Mouse (Mus musculus) midbrain, embryonic 14.5 days (tissue): ENCODE data around the gene Tmco5. TPM values are rescaled to one million over a fixed set of nuclear protein-coding genes. Genes with fewer than 3 reads are reported as not detected.

ENCODE experiments used
- ATAC-seq: fragments of 200-750 bp; cut with Nextera tagmentation; 2 replicates; pipeline ENCODE4 v1.8.0; 2017; ENCODE audit warnings: moderate number of reproducible peaks, moderate library complexity; ENCODE audit not compliant: low FRiP score, low TSS enrichment
- DNase-seq: peaks from one replicate; pipeline ENCODE4 v3.0.0-alpha.2; 2015
- H3K27ac ChIP-seq: fragments of 300-500 bp; sonication (generic); replicated peaks from 2 replicates; pipeline ENCODE4 v1.5.1; 2014; ENCODE audit warnings: mild to moderate bottlenecking, low read depth, low read length, moderate library complexity
- H3K27me3 ChIP-seq: fragments of 300-500 bp; sonication (generic); 2 replicates; pipeline ENCODE4 v1.6.1; 2014; ENCODE audit warnings: low read length, control low read depth, mixed read lengths; ENCODE audit not compliant: control insufficient read depth, insufficient read depth
- H3K36me3 ChIP-seq: fragments of 300-500 bp; sonication (generic); 2 replicates; pipeline ENCODE4 v1.6.1; 2014; ENCODE audit warnings: low read length, control low read depth; ENCODE audit not compliant: control insufficient read depth, insufficient read depth
- H3K4me1 ChIP-seq: fragments of 300-500 bp; sonication (generic); 2 replicates; pipeline ENCODE4 v1.6.1; 2014; ENCODE audit warnings: mild to moderate bottlenecking, antibody characterized with exemption, low read length, control low read depth; ENCODE audit not compliant: control insufficient read depth, insufficient read depth
- H3K4me2 ChIP-seq: fragments of 300-500 bp; sonication (generic); 2 replicates; pipeline ENCODE4 v1.6.1; 2014; ENCODE audit warnings: mild to moderate bottlenecking, low read length, moderate library complexity
- H3K4me3 ChIP-seq: fragments of 300-500 bp; sonication (generic); replicated peaks from 2 replicates; pipeline ENCODE4 v1.5.1; 2014; ENCODE audit warnings: low read depth, low read length
- H3K9ac ChIP-seq: fragments of 300-500 bp; sonication (generic); replicated peaks from 2 replicates; pipeline ENCODE4 v1.6.1; 2014; ENCODE audit warnings: mild to moderate bottlenecking, low read length, moderate library complexity
- H3K9me3 ChIP-seq: fragments of 300-500 bp; sonication (generic); 2 replicates; pipeline ENCODE4 v1.6.1; 2016; ENCODE audit warnings: low read length, control low read depth, mixed read lengths; ENCODE audit not compliant: control insufficient read depth
- WGBS: fragments of 180-500 bp; shearing (Covaris S2); extraction: QIAGEN DNeasy Blood & Tissue Kit; methylation state at CpG from one replicate; pipeline ENCODE4 v1.1.7; 2014; 5-methylcytosine and 5-hydroxymethylcytosine counted together
- polyA plus RNA-seq: library from polyadenylated mRNA; unstranded; fragments of >200 nt; fragmentation: Nextera tagmentation; extraction: Ambion mirVana; gene quantifications from 2 replicates; pipeline ENCODE4 v1.2.1, GENCODE M21; 2014

The Tmco5 gene
- polyA plus RNA-seq, 1 experiment from 2014 or later: not detected

- Histone ChIP-seq H3K9me3 (no peaks in the 10 kb centered on the region), H3K9ac (no peak overlapping the region), H3K27me3 (no peaks in the 10 kb centered on the region), H3K27ac (no peak overlapping the region), H3K4me1 (no peaks in the 10 kb centered on the region), H3K4me2 (no peak overlapping the region), H3K36me3 (no peaks in the 10 kb centered on the region), H3K4me3 (no peak overlapping the region)
- WGBS: 89% methylated on average over 20 of the region's 20 CpGs
- DNase-seq (no peak), ATAC-seq (no peak)
Observed at GRCm38 (mm10) chr2:116913677-116914405, 35.4 kb downstream of the Tmco5 start.

DNA sequence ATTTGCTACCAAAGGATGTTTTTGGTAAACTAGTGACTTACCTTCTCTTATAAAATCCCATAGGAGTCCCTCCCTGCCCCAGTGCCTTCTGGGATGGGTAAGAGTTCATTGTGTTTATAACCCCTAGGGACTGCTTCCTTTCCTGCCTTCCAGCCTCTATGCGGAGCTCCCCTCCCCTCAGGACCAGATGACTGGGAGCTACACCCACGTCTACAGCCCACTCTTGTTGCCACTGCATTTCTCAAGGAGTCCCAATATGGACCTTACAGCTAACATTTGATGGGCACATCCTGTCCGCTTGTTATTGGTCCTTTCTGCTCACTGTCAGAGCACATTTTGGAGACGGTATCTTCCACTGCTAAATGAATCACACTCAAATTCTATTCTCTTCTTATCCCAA is 36.1 kb downstream of the Tmco5 start:
- Histone ChIP-seq H3K4me1 (no peaks in the 10 kb centered on the region), H3K36me3 (no peaks in the 10 kb centered on the region), H3K9me3 (no peaks in the 10 kb centered on the region), H3K9ac (no peak overlapping the region), H3K27me3 (no peaks in the 10 kb centered on the region), H3K4me2 (no peak overlapping the region), H3K4me3 (no peak overlapping the region), H3K27ac (no peak overlapping the region)
- DNase-seq: no peak
- 78% methylated on average over 4 of the region's 4 CpGs for WGBS
- no peak for ATAC-seq

GRCm38 (mm10) chr2:116918598-116918997 is 40.1 kb downstream of the Tmco5 start:
- 75% methylated on average over 3 of the region's 3 CpGs for WGBS
- ATAC-seq: no peak

GRCm38 (mm10) chr2:116922580-116923500 is 44.3 kb downstream of the Tmco5 start:
- no peak overlapping the region for H3K27ac ChIP-seq
- no peak for ATAC-seq
- no peak for DNase-seq
- H3K4me3 ChIP-seq: no peak overlapping the region
- H3K27me3 ChIP-seq: no peaks in the 10 kb centered on the region
- H3K9me3 ChIP-seq: no peaks in the 10 kb centered on the region
- H3K9ac ChIP-seq: no peak overlapping the region
- H3K4me1 ChIP-seq: no peaks in the 10 kb centered on the region
- 91% methylated on average over 9 of the region's 9 CpGs for WGBS
- H3K4me2 ChIP-seq: no peak overlapping the region
- no peaks in the 10 kb centered on the region for H3K36me3 ChIP-seq

More at GRCm38 (mm10) chr2:116918598-116918997, 40.1 kb downstream of the Tmco5 start:
- no peak overlapping the region for H3K27ac ChIP-seq
- H3K27me3 ChIP-seq: no peaks in the 10 kb centered on the region
- no peak overlapping the region for H3K9ac ChIP-seq
- H3K4me3 ChIP-seq: no peak overlapping the region
- no peak for DNase-seq
- no peaks in the 10 kb centered on the region for H3K4me1 ChIP-seq
- no peaks in the 10 kb centered on the region for H3K9me3 ChIP-seq
- no peaks in the 10 kb centered on the region for H3K36me3 ChIP-seq
- H3K4me2 ChIP-seq: no peak overlapping the region

DNA sequence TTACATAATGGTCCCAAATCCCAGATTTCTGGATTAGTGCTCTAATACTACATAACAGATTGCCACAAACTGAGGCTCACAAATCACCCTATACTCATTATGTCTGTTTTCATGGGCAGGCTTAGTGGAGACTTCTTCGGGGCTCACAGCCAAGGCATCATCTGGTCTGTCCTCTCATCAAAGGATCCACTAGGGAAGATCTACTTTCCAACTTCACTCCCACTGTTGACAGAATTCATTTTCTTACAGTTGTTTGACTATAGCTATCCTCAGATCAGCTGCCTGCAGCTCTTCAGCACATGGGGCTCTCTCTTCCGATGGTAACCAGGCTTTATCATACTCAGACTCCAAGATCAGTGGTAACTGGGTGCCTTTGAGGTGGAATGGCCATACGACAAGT is 45.2 kb downstream of the Tmco5 start:
- 89% methylated on average over 3 of the region's 3 CpGs for WGBS
- Histone ChIP-seq H3K27ac (no peak overlapping the region), H3K9me3 (no peaks in the 10 kb centered on the region), H3K4me1 (no peaks in the 10 kb centered on the region), H3K27me3 (no peaks in the 10 kb centered on the region), H3K4me2 (no peak overlapping the region), H3K36me3 (no peaks in the 10 kb centered on the region), H3K9ac (no peak overlapping the region), H3K4me3 (no peak overlapping the region)
- ATAC-seq: no peak
- DNase-seq: no peak

DNA sequence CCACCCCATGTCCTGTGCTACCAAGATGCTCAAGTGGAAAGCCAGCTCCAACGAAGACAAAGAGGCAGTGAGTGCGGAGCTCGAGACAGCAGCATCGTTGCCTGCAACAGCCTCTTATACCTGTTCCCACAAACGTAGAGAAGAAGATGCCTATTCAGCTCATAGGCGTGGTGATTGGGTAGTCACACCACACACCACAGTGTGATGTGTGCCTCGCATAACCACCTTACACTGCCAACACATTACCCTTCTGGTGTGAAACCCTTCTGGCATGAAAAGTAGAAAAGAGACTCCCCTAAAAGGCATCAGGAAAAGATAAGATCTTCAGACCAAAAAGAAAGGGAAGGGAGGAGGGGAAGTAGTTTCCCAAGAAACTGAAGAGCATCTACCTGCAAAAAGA is 45.8 kb downstream of the Tmco5 start:
- H3K36me3 ChIP-seq: no peaks in the 10 kb centered on the region
- no peak overlapping the region for H3K4me2 ChIP-seq
- no peaks in the 10 kb centered on the region for H3K9me3 ChIP-seq
- H3K4me3 ChIP-seq: no peak overlapping the region
- H3K4me1 ChIP-seq: no peaks in the 10 kb centered on the region
- no peak overlapping the region for H3K27ac ChIP-seq
- DNase-seq (no peak), ATAC-seq (no peak)
- no peaks in the 10 kb centered on the region for H3K27me3 ChIP-seq
- 89% methylated on average over 7 of the region's 7 CpGs for WGBS
- no peak overlapping the region for H3K9ac ChIP-seq

- Histone ChIP-seq H3K4me3 (no peak overlapping the region), H3K9me3 (no peaks in the 10 kb centered on the region), H3K9ac (no peak overlapping the region), H3K36me3 (no peaks in the 10 kb centered on the region), H3K27ac (no peak overlapping the region), H3K27me3 (no peaks in the 10 kb centered on the region), H3K4me2 (no peak overlapping the region), H3K4me1 (no peaks in the 10 kb centered on the region)
- no peak for ATAC-seq
- DNase-seq: no peak
- WGBS: 80% methylated on average over 5 of the region's 5 CpGs
Observed at GRCm38 (mm10) chr2:116925230-116925629, 46.7 kb downstream of the Tmco5 start.

DNA sequence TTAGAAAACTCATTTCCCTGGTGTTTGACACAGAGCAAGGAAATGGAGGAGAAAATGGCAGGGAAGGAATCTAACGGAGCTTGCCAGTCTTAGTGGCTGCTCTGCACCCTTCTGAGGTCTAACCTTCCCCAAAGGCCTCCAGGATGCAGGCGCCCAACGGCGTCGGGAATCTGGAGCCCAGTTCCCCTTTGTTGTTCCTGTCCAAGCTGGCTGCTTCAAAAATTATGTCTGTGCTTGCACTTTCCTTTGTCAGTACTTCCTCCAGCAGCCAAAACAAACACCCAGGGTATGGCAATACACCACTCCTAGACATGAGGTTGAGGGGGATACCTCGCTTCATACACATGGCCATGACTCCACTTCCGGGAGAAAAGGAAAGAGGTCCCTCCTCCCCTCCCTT is 53.7 kb downstream of the Tmco5 start:
- Histone ChIP-seq H3K4me3 (no peak overlapping the region), H3K4me2 (no peak overlapping the region), H3K9me3 (no peaks in the 10 kb centered on the region), H3K36me3 (no peaks in the 10 kb centered on the region), H3K27me3 (no peaks in the 10 kb centered on the region), H3K4me1 (no peaks in the 10 kb centered on the region), H3K27ac (no peak overlapping the region), H3K9ac (no peak overlapping the region)
- DNase-seq (no peak), ATAC-seq (no peak)
- WGBS: 96% methylated on average over 7 of the region's 7 CpGs
